Mouse (Mus musculus) hematopoietic multipotent progenitor cell, adult 10-12 weeks (in vitro differentiated cells): ENCODE measurements around the gene Cubn. TPM values are rescaled to one million over a fixed set of nuclear protein-coding genes. Genes with fewer than 3 reads are reported as not detected.

Source experiments
- polyA plus RNA-seq: library from polyadenylated mRNA; stranded (reverse); fragments of >175 nt; gene quantifications from 2 replicates; pipeline ENCODE4 v1.2.3, GENCODE M21; 2012; ENCODE audit warnings: low replicate concordance

The Cubn gene
- not detected in 2 replicates for polyA plus RNA-seq

GRCm38 (mm10) chr2:13491734-13492133 lies at the start of gene Cubn:
Gene Cubn, minus strand, starts transcription at chr2:13491813.

GRCm38 (mm10) chr2:13271165-13271957 lies 220.3 kb downstream of the Cubn start, which contains the start of gene Rsu1:
Gene Rsu1, minus strand, starts transcription at chr2:13271415.

Other genes with a start within 250 kb of the Cubn start
- 8.6 and 9.9 TPM in 2 replicates for gene Rsu1, start 220.4 kb downstream of the Cubn start, polyA plus RNA-seq
- gene Trdmt1, start 52.9 kb upstream of the Cubn start, polyA plus RNA-seq: 0.82 TPM in 1 of 2 replicates, not detected in the other
- gene Vim, start 82.1 kb upstream of the Cubn start, polyA plus RNA-seq: 1,261 and 1,915 TPM in 2 replicates